Mouse (Mus musculus): ENCODE measurements at regions not wholly inside any gene's neighbourhood (a gene's known extent, or its start where the extent isn't known, plus 50 kb on each side); places are given as distances from the start of the nearest gene placed in this dataset.
"Not testable (repeated sequence)": the region's sequence is repeated elsewhere in the genome, so short reads cannot be mapped to it uniquely, and the experiment has no call there.

GRCm38 (mm10) chr1:147138176-147138575 is 643.6 kb downstream of the Brinp3 start:
- H3K9ac ChIP-seq, result no peak overlapping the region
- no peak overlapping the region for H3K4me2 ChIP-seq
- no peak overlapping the region for H3K4me3 ChIP-seq
- no peaks in the 10 kb centered on the region for H3K4me1 ChIP-seq
- H3K27ac ChIP-seq, result no peak overlapping the region
- no peaks in the 10 kb centered on the region for H3K27me3 ChIP-seq
- H3K36me3 ChIP-seq, result no peaks in the 10 kb centered on the region
- no peak for ATAC-seq (ENCODE audit: borderline replicate concordance, extremely low read depth, low FRiP score, low TSS enrichment)
- 54% methylated on average over 2 of the region's 2 CpGs for WGBS
- H3K9me3 ChIP-seq, result no peaks in the 10 kb centered on the region

GRCm38 (mm10) chr1:147175350-147175749 is 680.8 kb downstream of the Brinp3 start:
- Histone ChIP-seq H3K27me3 (no peaks in the 10 kb centered on the region), H3K4me2 (no peak overlapping the region), H3K36me3 (no peaks in the 10 kb centered on the region), H3K27ac (no peak overlapping the region), H3K9me3 (no peaks in the 10 kb centered on the region), H3K9ac (no peak overlapping the region), H3K4me3 (no peak overlapping the region), H3K4me1 (no peaks in the 10 kb centered on the region)
- WGBS, result 78% methylated on average over 1 of the region's 1 CpGs
- ATAC-seq (ENCODE audit: borderline replicate concordance, extremely low read depth, low FRiP score, low TSS enrichment), result no peak

- H3K4me2 ChIP-seq, result no peak overlapping the region
- no peaks in the 10 kb centered on the region for H3K36me3 ChIP-seq
- no peak overlapping the region for H3K27ac ChIP-seq
- WGBS, result 66% methylated on average over 1 of the region's 1 CpGs
- no peak for ATAC-seq (ENCODE audit: borderline replicate concordance, extremely low read depth, low FRiP score, low TSS enrichment)
- no peak overlapping the region for H3K9ac ChIP-seq
- no peaks in the 10 kb centered on the region for H3K9me3 ChIP-seq
- no peak overlapping the region for H3K4me3 ChIP-seq
- no peaks in the 10 kb centered on the region for H3K4me1 ChIP-seq
- H3K27me3 ChIP-seq, result no peaks in the 10 kb centered on the region
Measured at GRCm38 (mm10) chr1:147186799-147187198, 692.2 kb downstream of the Brinp3 start.

- Histone ChIP-seq H3K4me2 (no peak overlapping the region), H3K4me1 (no peaks in the 10 kb centered on the region), H3K4me3 (no peak overlapping the region), H3K9me3 (no peaks in the 10 kb centered on the region), H3K27ac (no peak overlapping the region), H3K27me3 (no peaks in the 10 kb centered on the region), H3K9ac (no peak overlapping the region), H3K36me3 (no peaks in the 10 kb centered on the region)
- ATAC-seq (ENCODE audit: borderline replicate concordance, extremely low read depth, low FRiP score, low TSS enrichment), result no peak
- 66% methylated on average over 6 of the region's 6 CpGs for WGBS
Measured at GRCm38 (mm10) chr1:147187251-147188025, 692.9 kb downstream of the Brinp3 start.

- not testable (repeated sequence) for H3K27ac ChIP-seq; H3K9ac ChIP-seq; H3K4me3 ChIP-seq; H3K4me1 ChIP-seq; H3K36me3 ChIP-seq; H3K27me3 ChIP-seq; ATAC-seq (ENCODE audit: borderline replicate concordance, extremely low read depth, low FRiP score, low TSS enrichment); H3K9me3 ChIP-seq; H3K4me2 ChIP-seq
- 88% methylated on average over 2 of the region's 2 CpGs for WGBS
Measured at GRCm38 (mm10) chr1:147199959-147200358, 705.4 kb downstream of the Brinp3 start.

- H3K9ac ChIP-seq; H3K9me3 ChIP-seq; H3K27ac ChIP-seq; H3K27me3 ChIP-seq; H3K4me1 ChIP-seq; H3K4me2 ChIP-seq; H3K36me3 ChIP-seq; ATAC-seq (ENCODE audit: borderline replicate concordance, extremely low read depth, low FRiP score, low TSS enrichment); H3K4me3 ChIP-seq: not testable (repeated sequence)
- 82% methylated on average over 7 of the region's 7 CpGs for WGBS
Measured at GRCm38 (mm10) chr1:147214890-147215289, 720.3 kb downstream of the Brinp3 start.

GRCm38 (mm10) chr1:147217965-147218364 is 723.4 kb downstream of the Brinp3 start:
- no peak overlapping the region for H3K4me3 ChIP-seq
- H3K36me3 ChIP-seq, result no peaks in the 10 kb centered on the region
- H3K27ac ChIP-seq, result no peak overlapping the region
- no peak overlapping the region for H3K9ac ChIP-seq
- 39% methylated on average over 2 of the region's 2 CpGs for WGBS
- H3K4me1 ChIP-seq, result no peaks in the 10 kb centered on the region
- no peaks in the 10 kb centered on the region for H3K9me3 ChIP-seq
- H3K27me3 ChIP-seq, result no peaks in the 10 kb centered on the region
- ATAC-seq (ENCODE audit: borderline replicate concordance, extremely low read depth, low FRiP score, low TSS enrichment), result no peak
- H3K4me2 ChIP-seq, result no peak overlapping the region

GRCm38 (mm10) chr1:147219438-147219837 is 724.9 kb downstream of the Brinp3 start:
- WGBS, result 73% methylated on average over 2 of the region's 2 CpGs
- no peak overlapping the region for H3K9ac ChIP-seq
- no peak overlapping the region for H3K27ac ChIP-seq
- H3K36me3 ChIP-seq, result no peaks in the 10 kb centered on the region
- no peaks in the 10 kb centered on the region for H3K27me3 ChIP-seq
- H3K9me3 ChIP-seq, result no peaks in the 10 kb centered on the region
- H3K4me3 ChIP-seq, result no peak overlapping the region
- ATAC-seq (ENCODE audit: borderline replicate concordance, extremely low read depth, low FRiP score, low TSS enrichment), result no peak
- H3K4me2 ChIP-seq, result no peak overlapping the region
- H3K4me1 ChIP-seq, result no peaks in the 10 kb centered on the region

- H3K4me2 ChIP-seq, result no peak overlapping the region
- H3K4me1 ChIP-seq, result no peaks in the 10 kb centered on the region
- ATAC-seq (ENCODE audit: borderline replicate concordance, extremely low read depth, low FRiP score, low TSS enrichment), result no peak
- no peaks in the 10 kb centered on the region for H3K36me3 ChIP-seq
- H3K9me3 ChIP-seq, result no peaks in the 10 kb centered on the region
- H3K9ac ChIP-seq, result no peak overlapping the region
- H3K27me3 ChIP-seq, result no peaks in the 10 kb centered on the region
- H3K27ac ChIP-seq, result no peak overlapping the region
- 66% methylated on average over 3 of the region's 3 CpGs for WGBS
- H3K4me3 ChIP-seq, result no peak overlapping the region
Measured at GRCm38 (mm10) chr1:147223232-147223925, 728.8 kb downstream of the Brinp3 start.

- H3K36me3 ChIP-seq, result no peaks in the 10 kb centered on the region
- no peaks in the 10 kb centered on the region for H3K4me1 ChIP-seq
- H3K9me3 ChIP-seq, result no peaks in the 10 kb centered on the region
- no peak overlapping the region for H3K4me3 ChIP-seq
- H3K27ac ChIP-seq, result no peak overlapping the region
- no peaks in the 10 kb centered on the region for H3K27me3 ChIP-seq
- H3K4me2 ChIP-seq, result no peak overlapping the region
- WGBS, result 49% methylated on average over 3 of the region's 3 CpGs
- no peak for ATAC-seq (ENCODE audit: borderline replicate concordance, extremely low read depth, low FRiP score, low TSS enrichment)
- no peak overlapping the region for H3K9ac ChIP-seq
Measured at GRCm38 (mm10) chr1:147237565-147237964, 743.0 kb downstream of the Brinp3 start.

GRCm38 (mm10) chr1:147239108-147239507 is 744.5 kb downstream of the Brinp3 start:
- Histone ChIP-seq H3K4me2 (no peak overlapping the region), H3K9me3 (no peaks in the 10 kb centered on the region), H3K9ac (no peak overlapping the region), H3K4me1 (no peaks in the 10 kb centered on the region), H3K4me3 (no peak overlapping the region), H3K36me3 (no peaks in the 10 kb centered on the region), H3K27ac (no peak overlapping the region), H3K27me3 (no peaks in the 10 kb centered on the region)
- no peak for ATAC-seq (ENCODE audit: borderline replicate concordance, extremely low read depth, low FRiP score, low TSS enrichment)
- 78% methylated on average over 3 of the region's 3 CpGs for WGBS

- Histone ChIP-seq H3K36me3 (no peaks in the 10 kb centered on the region), H3K4me3 (no peak overlapping the region), H3K9ac (no peak overlapping the region), H3K27ac (no peak overlapping the region), H3K27me3 (no peaks in the 10 kb centered on the region), H3K9me3 (no peaks in the 10 kb centered on the region), H3K4me2 (no peak overlapping the region), H3K4me1 (no peaks in the 10 kb centered on the region)
- 89% methylated on average over 1 of the region's 1 CpGs for WGBS
- ATAC-seq (ENCODE audit: borderline replicate concordance, extremely low read depth, low FRiP score, low TSS enrichment), result no peak
Measured at GRCm38 (mm10) chr1:147273324-147273723, 778.8 kb downstream of the Brinp3 start.

Measured in lung, embryonic 15.5 days (tissue).